Mouse (Mus musculus) spleen, adult 2 months (tissue): Measurements from ENCODE around the gene Tmem89. TPM values are rescaled to one million over a fixed set of nuclear protein-coding genes. Genes with fewer than 3 reads are reported as not detected.

ENCODE experiments used
- DNase-seq, 2 experiments: peaks; one replicate each; pipeline versions ENCODE4 v3.0.0 to v3.0.0-alpha.2; 2012 to 2021; ENCODE audit warnings: low spot score in 2 of 2, low read depth in 1 of 2
- H3K27ac ChIP-seq: fragments of 200-500 bp; 2 replicates; pipeline ENCODE4 v1.5.1; 2012; ENCODE audit warnings: low read length, inconsistent platforms; ENCODE audit not compliant: insufficient read depth
- H3K27me3 ChIP-seq: fragments of 200-500 bp; 2 replicates; pipeline ENCODE4 v1.6.1; 2012; ENCODE audit warnings: mild to moderate bottlenecking, moderate library complexity, low read length, inconsistent platforms; ENCODE audit not compliant: control insufficient read depth, insufficient read depth
- H3K36me3 ChIP-seq: fragments of 200-500 bp; 2 replicates; pipeline ENCODE4 v1.6.1; 2012; ENCODE audit warnings: mild to moderate bottlenecking, low read length, inconsistent platforms; ENCODE audit not compliant: control insufficient read depth, insufficient read depth
- H3K4me1 ChIP-seq: fragments of 200-500 bp; 2 replicates; pipeline ENCODE4 v1.6.1; 2011; ENCODE audit warnings: inconsistent platforms; ENCODE audit not compliant: control insufficient read depth, insufficient read depth, insufficient read length
- H3K4me3 ChIP-seq: fragments of 200-500 bp; 2 replicates; pipeline ENCODE4 v1.5.1; 2011; ENCODE audit warnings: mild to moderate bottlenecking, inconsistent platforms; ENCODE audit not compliant: insufficient read depth, insufficient read length; ENCODE audit errors: extremely low read depth
- CTCF ChIP-seq: fragments of 200-500 bp; IDR thresholded peaks from 2 replicates; pipeline ENCODE4 v1.5.1; 2011; ENCODE audit warnings: mild to moderate bottlenecking, inconsistent platforms; ENCODE audit not compliant: insufficient read depth, insufficient read length, insufficient replicate concordance; ENCODE audit errors: extremely low read depth
- POLR2A ChIP-seq: fragments of 200-500 bp; IDR thresholded peaks from 2 replicates; pipeline ENCODE4 v1.6.1; 2011; ENCODE audit warnings: low read depth, low read length, inconsistent platforms
- WGBS: fragments of 180-500 bp; shearing (Covaris S2); methylation state at CpG from one replicate; pipeline ENCODE4 v1.1.7; 2018; 5-methylcytosine and 5-hydroxymethylcytosine counted together
- polyA plus RNA-seq: library from polyadenylated mRNA; depleted of rRNA; stranded (reverse); fragments of >200 nt; gene quantifications from 2 replicates; pipeline ENCODE4 v1.2.3, GENCODE M21; 2012; rRNA removed

Gene Tmem89
- 0.12 and 0.41 TPM in 2 replicates for polyA plus RNA-seq

DNA sequence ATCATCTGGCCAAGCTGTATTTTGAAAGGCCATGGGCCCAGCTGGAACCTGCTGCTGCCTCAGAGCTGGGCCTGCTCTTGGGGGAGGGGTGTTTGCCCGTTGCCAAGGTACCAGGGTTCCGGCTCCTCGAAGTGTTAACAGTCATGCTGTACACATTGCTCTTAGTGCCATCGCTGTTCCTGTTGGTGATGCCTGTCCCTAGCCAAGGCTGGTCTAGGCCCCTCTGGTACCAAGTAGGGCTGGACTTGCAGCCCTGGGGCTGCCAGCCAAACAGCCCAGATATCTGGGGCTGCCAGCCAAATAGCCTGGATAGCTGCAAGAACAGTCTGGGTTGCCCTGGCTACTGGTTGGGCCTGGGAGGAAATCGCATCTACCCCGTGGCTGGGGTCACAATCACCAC is at the start of gene Tmem89:
Gene Tmem89 (plus strand): TSS at position 129 of the 400 bp plus-strand sequence.
- 87% methylated on average over 6 of the region's 6 CpGs for WGBS
- Histone ChIP-seq H3K27me3 (no peaks in the 10 kb centered on the region), H3K27ac (no peak within 1 kb of the TSS; the same call in 1 of the 2 replicates), H3K4me1 (no peaks in the 10 kb centered on the region), H3K36me3 (no peaks in the 10 kb centered on the region), H3K4me3 (no peak within 1 kb of the TSS)
- no peak for TF ChIP-seq POLR2A
- no peak for TF ChIP-seq CTCF
- DNase-seq = no peak

DNA sequence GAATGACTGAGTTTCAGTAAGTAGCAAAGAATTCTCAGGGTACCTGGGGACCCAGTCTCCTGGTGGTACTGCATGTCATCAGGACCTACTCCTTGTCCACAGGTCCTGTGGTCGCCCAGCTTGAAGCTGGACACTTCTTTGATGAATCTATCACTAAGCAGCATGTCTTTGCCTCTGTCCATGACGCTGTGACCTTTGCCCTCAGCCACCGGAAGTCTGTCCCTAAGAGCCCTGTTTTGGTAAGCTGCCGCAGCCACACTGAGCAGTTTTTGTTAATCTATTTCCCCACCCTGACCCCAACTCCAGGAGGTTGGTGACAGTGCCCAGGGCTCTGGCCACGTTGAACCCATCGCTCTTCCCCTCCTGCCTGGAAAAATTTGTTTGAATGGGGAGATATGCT is 2.1 kb upstream of the Tmem89 start:
- H3K4me1 ChIP-seq = no peaks in the 10 kb centered on the region
- TF ChIP-seq CTCF = no peak
- TF ChIP-seq POLR2A = no peak
- H3K4me3 ChIP-seq = no peak overlapping the region
- no peak for DNase-seq
- H3K27ac ChIP-seq = no peak overlapping the region
- H3K27me3 ChIP-seq = no peaks in the 10 kb centered on the region
- H3K36me3 ChIP-seq = no peaks in the 10 kb centered on the region
- 85% methylated on average over 6 of the region's 6 CpGs for WGBS

DNA sequence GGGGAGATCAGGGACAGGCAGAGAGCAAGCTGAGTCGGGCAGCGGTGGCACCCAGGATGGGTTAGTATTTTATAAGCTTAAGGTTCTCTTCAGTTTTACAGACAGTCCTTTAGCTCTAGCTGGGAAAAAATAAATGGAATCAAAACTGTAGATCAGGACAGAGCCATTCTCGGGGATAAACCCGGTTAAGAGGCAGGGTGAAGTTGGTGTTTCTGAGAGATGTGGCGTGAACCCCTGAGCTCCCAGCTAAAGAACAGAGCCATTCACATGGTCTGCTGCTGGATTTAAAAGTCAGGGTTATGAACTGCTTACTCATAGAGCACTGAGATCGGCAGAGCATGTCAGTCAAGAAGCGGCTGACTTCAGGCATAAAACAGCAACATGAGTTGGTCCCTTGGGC is 1.3 kb upstream of the Tmem89 start:
- DNase-seq = no peak
- Histone ChIP-seq H3K4me1 (no peaks in the 10 kb centered on the region), H3K36me3 (no peaks in the 10 kb centered on the region), H3K27ac (no peak overlapping the region), H3K4me3 (no peak overlapping the region), H3K27me3 (no peaks in the 10 kb centered on the region)
- TF ChIP-seq POLR2A (no peak), CTCF (no peak)
- WGBS = 90% methylated on average over 7 of the region's 7 CpGs

DNA sequence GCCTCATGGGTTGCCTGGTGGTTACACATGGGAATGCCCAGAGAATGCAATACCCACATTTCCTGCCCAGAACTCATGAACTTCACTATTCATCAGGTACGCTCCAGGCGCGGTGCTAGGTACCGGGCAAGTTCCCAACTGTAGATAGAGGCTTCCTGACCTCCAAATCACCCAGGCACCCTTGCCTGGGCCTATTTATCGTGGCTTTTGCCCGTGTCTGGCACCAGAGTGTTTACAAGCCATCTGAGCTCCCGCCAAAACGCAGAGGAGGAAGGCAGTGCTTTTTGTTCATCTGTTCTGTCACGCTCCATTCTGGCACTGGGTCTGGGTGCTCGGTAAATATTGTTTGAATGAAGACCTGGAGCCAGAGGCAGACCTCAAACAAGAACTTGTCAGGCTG is 798 bp upstream of the Tmem89 start:
- H3K27me3 ChIP-seq = no peaks in the 10 kb centered on the region
- no peak overlapping the region for H3K27ac ChIP-seq
- H3K36me3 ChIP-seq = no peaks in the 10 kb centered on the region
- DNase-seq = no peak
- TF ChIP-seq CTCF = no peak
- TF ChIP-seq POLR2A = no peak
- WGBS = 82% methylated on average over 10 of the region's 10 CpGs
- no peak overlapping the region for H3K4me3 ChIP-seq
- H3K4me1 ChIP-seq = no peaks in the 10 kb centered on the region

DNA sequence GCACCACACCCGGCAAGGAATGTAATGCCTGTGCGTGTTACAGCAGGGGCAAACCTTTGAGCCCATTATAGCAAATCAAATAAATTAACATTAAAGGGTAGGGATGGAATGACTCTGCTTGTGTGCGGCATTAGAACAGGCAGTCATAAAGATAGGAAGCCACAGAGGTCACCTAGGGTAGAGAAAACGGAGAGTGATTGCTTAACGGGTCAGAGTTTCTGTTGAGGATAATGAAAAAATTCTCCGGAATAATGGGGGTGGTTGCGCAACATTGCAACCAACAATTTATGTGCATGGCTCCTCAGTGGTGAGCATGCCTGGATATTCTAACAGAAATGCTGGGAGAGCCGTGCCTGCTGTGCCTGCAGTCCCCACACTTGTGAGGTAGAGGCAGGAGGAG is 11.5 kb downstream of the Tmem89 start:
- no peak for TF ChIP-seq POLR2A
- H3K4me1 ChIP-seq = no peaks in the 10 kb centered on the region
- H3K27me3 ChIP-seq = no peaks in the 10 kb centered on the region
- no peak overlapping the region for H3K27ac ChIP-seq
- no peak overlapping the region for H3K4me3 ChIP-seq
- DNase-seq = no peak
- no peaks in the 10 kb centered on the region for H3K36me3 ChIP-seq
- WGBS = 67% methylated on average over 8 of the region's 8 CpGs

DNA sequence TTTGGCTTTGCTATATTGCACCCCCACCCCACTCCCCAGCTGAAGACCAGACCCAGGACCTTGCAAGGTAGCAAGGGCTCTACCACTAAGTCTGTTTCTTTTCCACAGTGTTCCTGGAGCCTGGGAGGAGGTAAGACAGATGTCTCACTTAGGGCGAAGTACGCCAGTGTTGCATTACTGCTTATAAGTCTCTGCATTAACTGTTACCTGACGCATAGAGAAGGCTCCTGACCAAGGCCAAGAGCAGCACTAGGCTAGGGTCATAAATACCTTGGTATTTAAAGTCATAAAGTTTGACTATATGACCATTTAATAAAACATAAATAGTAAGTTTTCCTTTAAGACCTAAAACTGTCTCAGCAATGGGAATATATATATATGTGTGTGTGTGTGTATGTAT is 14.0 kb downstream of the Tmem89 start:
- no peak overlapping the region for H3K4me3 ChIP-seq
- H3K27ac ChIP-seq = no peak overlapping the region
- no peak for DNase-seq
- 90% methylated on average over 3 of the region's 3 CpGs for WGBS
- H3K4me1 ChIP-seq = no peaks in the 10 kb centered on the region
- TF ChIP-seq CTCF (no peak), POLR2A (no peak)
- no peaks in the 10 kb centered on the region for H3K36me3 ChIP-seq
- no peaks in the 10 kb centered on the region for H3K27me3 ChIP-seq

DNA sequence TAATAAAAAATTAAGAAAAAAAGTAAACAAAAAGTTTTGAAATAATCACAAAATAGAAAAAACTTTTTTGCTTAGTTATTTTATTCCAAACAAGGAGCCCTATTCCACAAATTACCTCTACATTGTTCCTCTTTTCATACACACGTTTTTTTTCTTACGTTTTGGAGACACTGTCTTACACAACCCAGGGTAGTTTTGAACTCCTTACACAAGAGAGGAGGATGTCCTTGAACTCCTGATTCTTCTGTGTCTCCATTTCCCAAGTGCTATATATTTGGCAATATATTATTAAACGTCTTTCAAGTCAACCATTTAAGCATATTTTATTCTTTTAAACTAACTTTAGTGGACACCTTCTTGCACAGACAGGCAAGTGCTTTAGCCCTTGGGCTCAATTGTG is 21.6 kb downstream of the Tmem89 start:
- WGBS = 7% methylated on average over 3 of the region's 3 CpGs
- no peak overlapping the region for H3K4me3 ChIP-seq
- no peaks in the 10 kb centered on the region for H3K4me1 ChIP-seq
- DNase-seq = no peak
- no peaks in the 10 kb centered on the region for H3K27me3 ChIP-seq
- H3K36me3 ChIP-seq = peaks cover 3% of the 10 kb centered on the region
- no peak for TF ChIP-seq CTCF
- no peak overlapping the region for H3K27ac ChIP-seq
